Mouse (Mus musculus): ENCODE measurements around the gene Olfr101. TPM values are rescaled to one million over a fixed set of nuclear protein-coding genes. Genes with fewer than 3 reads are reported as not detected.

The Olfr101 gene
- polyA plus RNA-seq, 1 experiment from 2014 or later: not detected

GRCm38 (mm10) chr17:37249460-37249859 lies 54.7 kb downstream of the Olfr101 start:
- DNase-seq (ENCODE audit: low spot score): no peak

More at GRCm38 (mm10) chr17:37249460-37249859, 54.7 kb downstream of the Olfr101 start:
- Histone ChIP-seq H3K27ac (replicated peaks) (no peak overlapping the region), H3K9me3 (replicated peaks) (no peaks in the 10 kb centered on the region), H3K4me1 (no peaks in the 10 kb centered on the region), H3K36me3 (no peaks in the 10 kb centered on the region), H3K4me3 (no peak overlapping the region), H3K27me3 (ENCODE audit: low read depth, poor library complexity, severe bottlenecking) (no peaks in the 10 kb centered on the region)

Other genes starting within 250 kb of the Olfr101 start
- 0.17 TPM in 1 of 2 replicates, not detected in the other for gene Olfr90, start 215.8 kb downstream of the Olfr101 start, polyA plus RNA-seq (2016; fragmentation: Nextera tagmentation; extraction: Ambion mirVana)
- gene Olfr91, start 206.0 kb downstream of the Olfr101 start, polyA plus RNA-seq (2016; fragmentation: Nextera tagmentation; extraction: Ambion mirVana): not detected in 2 replicates
- not detected in 2 replicates for gene Olfr92, start 184.2 kb downstream of the Olfr101 start, polyA plus RNA-seq (2016; fragmentation: Nextera tagmentation; extraction: Ambion mirVana)
- gene Olfr93, start 142.8 kb downstream of the Olfr101 start, polyA plus RNA-seq (2016; fragmentation: Nextera tagmentation; extraction: Ambion mirVana): not detected in 2 replicates
- not detected in 2 replicates for gene Ubd, start 110.4 kb downstream of the Olfr101 start, polyA plus RNA-seq (2016; fragmentation: Nextera tagmentation; extraction: Ambion mirVana)
- not detected in 2 replicates for gene Olfr94, start 103.3 kb downstream of the Olfr101 start, polyA plus RNA-seq (2016; fragmentation: Nextera tagmentation; extraction: Ambion mirVana)
- not detected in 2 replicates for gene Olfr95, start 91.2 kb downstream of the Olfr101 start, polyA plus RNA-seq (2016; fragmentation: Nextera tagmentation; extraction: Ambion mirVana)
- not detected in 2 replicates for gene Olfr96, start 84.2 kb downstream of the Olfr101 start, polyA plus RNA-seq (2016; fragmentation: Nextera tagmentation; extraction: Ambion mirVana)
- not detected in 2 replicates for gene Olfr97, start 67.0 kb downstream of the Olfr101 start, polyA plus RNA-seq (2016; fragmentation: Nextera tagmentation; extraction: Ambion mirVana)
- not detected in 2 replicates for gene Olfr98, start 40.6 kb downstream of the Olfr101 start, polyA plus RNA-seq (2016; fragmentation: Nextera tagmentation; extraction: Ambion mirVana)
- 1.8 and 2.1 TPM in 2 replicates for gene H2-M3, start 34.1 kb downstream of the Olfr101 start, polyA plus RNA-seq (2016; fragmentation: Nextera tagmentation; extraction: Ambion mirVana)
- gene Olfr99, start 20.9 kb downstream of the Olfr101 start, polyA plus RNA-seq (2016; fragmentation: Nextera tagmentation; extraction: Ambion mirVana): not detected in 2 replicates
- gene Olfr102, start 12.7 kb upstream of the Olfr101 start, polyA plus RNA-seq (2016; fragmentation: Nextera tagmentation; extraction: Ambion mirVana): not detected in 2 replicates
- not detected in 2 replicates for gene Olfr103, start 35.4 kb upstream of the Olfr101 start, polyA plus RNA-seq (2016; fragmentation: Nextera tagmentation; extraction: Ambion mirVana)
- not detected in 2 replicates for gene Olfr104-ps, start 55.3 kb upstream of the Olfr101 start, polyA plus RNA-seq (2016; fragmentation: Nextera tagmentation; extraction: Ambion mirVana)
- not detected in 2 replicates for gene Olfr105-ps, start 74.7 kb upstream of the Olfr101 start, polyA plus RNA-seq (2016; fragmentation: Nextera tagmentation; extraction: Ambion mirVana)
- gene Olfr106-ps, start 86.1 kb upstream of the Olfr101 start, polyA plus RNA-seq (2016; fragmentation: Nextera tagmentation; extraction: Ambion mirVana): not detected in 2 replicates
- not detected in 2 replicates for gene Olfr107, start 94.9 kb upstream of the Olfr101 start, polyA plus RNA-seq (2016; fragmentation: Nextera tagmentation; extraction: Ambion mirVana)
- not detected in 2 replicates for gene Olfr108, start 141.2 kb upstream of the Olfr101 start, polyA plus RNA-seq (2016; fragmentation: Nextera tagmentation; extraction: Ambion mirVana)
- not detected in 2 replicates for gene Olfr109, start 154.6 kb upstream of the Olfr101 start, polyA plus RNA-seq (2016; fragmentation: Nextera tagmentation; extraction: Ambion mirVana)
- not detected in 2 replicates for gene H2-M2, start 179.2 kb upstream of the Olfr101 start, polyA plus RNA-seq (2016; fragmentation: Nextera tagmentation; extraction: Ambion mirVana)
- gene Olfr110, start 188.2 kb upstream of the Olfr101 start, polyA plus RNA-seq (2016; fragmentation: Nextera tagmentation; extraction: Ambion mirVana): not detected in 2 replicates
- gene Olfr111, start 203.7 kb upstream of the Olfr101 start, polyA plus RNA-seq (2016; fragmentation: Nextera tagmentation; extraction: Ambion mirVana): not detected in 2 replicates